Mouse (Mus musculus): ENCODE results near the gene Cldn34b4. TPM values are rescaled to one million over a fixed set of nuclear protein-coding genes. Genes with fewer than 3 reads are reported as not detected.

The Cldn34b4 gene
- polyA plus RNA-seq (2014; fragmentation: Illumina TruSeq; extraction: RNeasy Lipid Tissue Mini Kit (QIAGEN cat#74804); ENCODE audit: low read depth, low replicate concordance), result not detected

GRCm38 (mm10) chrX:76393050-76393449 lies at the start of gene Cldn34b4:
Gene Cldn34b4, plus strand, starts transcription at chrX:76393350.

Other genes starting within 250 kb of the Cldn34b4 start
- not detected for gene Cldn34b3, start 129.0 kb upstream of the Cldn34b4 start, polyA plus RNA-seq (2014; fragmentation: Illumina TruSeq; extraction: RNeasy Lipid Tissue Mini Kit (QIAGEN cat#74804); ENCODE audit: low read depth, low replicate concordance)
- gene Cldn34d, start 209.6 kb downstream of the Cldn34b4 start, polyA plus RNA-seq (2014; fragmentation: Illumina TruSeq; extraction: RNeasy Lipid Tissue Mini Kit (QIAGEN cat#74804); ENCODE audit: low read depth, low replicate concordance), result not detected